Mouse (Mus musculus): ENCODE results near the gene Zfp953. TPM values are rescaled to one million over a fixed set of nuclear protein-coding genes. Genes with fewer than 3 reads are reported as not detected.
A peak's percentile ranks its signal among the peaks of the same experiment; 100 is the strongest.

Gene Zfp953
- polyA plus RNA-seq, 1 experiment: 0.32 TPM

DNA sequence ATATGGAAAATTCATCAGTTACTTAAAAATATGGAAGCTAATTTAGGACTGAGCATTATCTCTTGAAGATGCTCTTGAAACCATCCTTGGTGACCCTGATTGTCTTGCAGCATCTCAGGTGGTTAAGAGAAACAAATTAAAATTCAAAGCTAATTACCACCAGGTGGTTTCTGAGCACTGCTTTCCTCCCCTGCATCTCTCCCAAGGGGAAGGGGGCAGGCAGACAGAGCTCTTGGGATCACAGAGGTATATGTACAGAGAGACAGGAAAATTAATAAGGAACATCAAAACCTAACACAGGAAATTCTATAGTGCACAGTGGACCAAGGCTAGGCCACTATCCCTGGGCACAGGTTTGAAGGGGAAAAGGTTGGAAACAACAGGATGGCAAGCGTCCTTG lies 27.5 kb downstream of the Zfp953 start:
- no peaks in the 10 kb centered on the region; the same call in 1 of the 2 replicates for H3K4me1 ChIP-seq (ENCODE audit: control insufficient read depth, insufficient read depth, insufficient read length)
- no peak overlapping the region for H3K27ac ChIP-seq (ENCODE audit: insufficient read depth, low read length)
- 70% methylated on average over 1 of the region's 1 CpGs for WGBS
- DNase-seq (ENCODE audit: low read depth in 1 of 2, low spot score in 2 of 2): no peak
- TF ChIP-seq CTCF (IDR thresholded peaks at IDR 0.05; ENCODE audit: extremely low read depth, insufficient read depth, insufficient read length, insufficient replicate concordance) (no peak), POLR2A (IDR thresholded peaks at IDR 0.05; ENCODE audit: low read depth, low read length) (no peak)
- peak overlapping the region; percentile 17; the same call in 1 of the 2 replicates for H3K4me3 ChIP-seq (ENCODE audit: extremely low read depth, insufficient read depth, insufficient read length)
- no peaks in the 10 kb centered on the region for H3K36me3 ChIP-seq (ENCODE audit: control insufficient read depth, insufficient read depth, low read length)
- no peaks in the 10 kb centered on the region for H3K27me3 ChIP-seq (ENCODE audit: control insufficient read depth, insufficient read depth, low read length)

DNA sequence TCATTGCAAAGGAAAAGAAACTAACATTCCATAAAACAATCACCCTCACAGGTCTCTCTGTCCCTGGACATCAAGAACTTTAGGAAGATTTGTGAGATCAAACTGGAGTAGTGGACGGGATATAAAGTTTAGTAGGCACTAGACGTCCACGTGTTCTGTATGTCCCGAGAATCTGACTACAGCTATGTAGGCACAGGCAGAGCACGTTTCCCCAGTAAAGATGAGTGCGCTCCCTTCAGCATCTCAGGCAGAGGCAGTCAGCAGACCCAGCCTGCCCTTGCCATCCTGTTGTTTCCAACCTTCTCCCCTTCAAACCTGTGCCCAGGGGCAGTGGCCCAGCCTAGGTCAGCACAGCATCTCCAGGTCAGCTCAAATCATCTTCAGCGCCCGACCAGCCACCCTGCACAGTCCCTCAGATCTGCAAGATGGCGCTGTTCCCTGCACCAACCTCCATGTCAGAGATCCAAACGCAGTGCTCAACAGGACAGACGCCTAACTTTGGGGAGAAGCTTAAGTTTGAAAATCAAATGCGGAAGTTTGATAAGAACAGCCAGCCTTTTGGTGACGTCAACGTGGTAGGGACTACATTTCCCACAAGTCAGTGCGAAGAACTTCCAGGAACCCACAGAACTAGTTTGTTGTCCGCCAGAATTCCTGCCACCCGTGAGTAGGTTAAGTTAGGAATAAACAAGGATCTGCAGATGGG lies 28.2 kb downstream of the Zfp953 start, which contains the start of gene Zfp595:
Zfp595 (minus strand) TSS at position 552 of the 706 bp plus-strand sequence.
- no peak for TF ChIP-seq POLR2A (IDR thresholded peaks at IDR 0.05; ENCODE audit: low read depth, low read length)
- peak; percentile 28; the same call in 1 of the 2 replicates for TF ChIP-seq CTCF (IDR thresholded peaks at IDR 0.05; ENCODE audit: extremely low read depth, insufficient read depth, insufficient read length, insufficient replicate concordance)
- peak; percentile 81 for DNase-seq (ENCODE audit: low read depth in 1 of 2, low spot score in 2 of 2)
- WGBS: 7% methylated on average over 17 of the region's 17 CpGs
- Histone ChIP-seq H3K27me3 (ENCODE audit: control insufficient read depth, insufficient read depth, low read length) (no peaks in the 10 kb centered on the region), H3K4me1 (ENCODE audit: control insufficient read depth, insufficient read depth, insufficient read length) (no peaks in the 10 kb centered on the region; the same call in 1 of the 2 replicates), H3K27ac (ENCODE audit: insufficient read depth, low read length) (peak within 1 kb of the TSS; percentile 65), H3K36me3 (ENCODE audit: control insufficient read depth, insufficient read depth, low read length) (no peaks in the 10 kb centered on the region), H3K4me3 (ENCODE audit: extremely low read depth, insufficient read depth, insufficient read length) (peak within 1 kb of the TSS; percentile 73)

DNA sequence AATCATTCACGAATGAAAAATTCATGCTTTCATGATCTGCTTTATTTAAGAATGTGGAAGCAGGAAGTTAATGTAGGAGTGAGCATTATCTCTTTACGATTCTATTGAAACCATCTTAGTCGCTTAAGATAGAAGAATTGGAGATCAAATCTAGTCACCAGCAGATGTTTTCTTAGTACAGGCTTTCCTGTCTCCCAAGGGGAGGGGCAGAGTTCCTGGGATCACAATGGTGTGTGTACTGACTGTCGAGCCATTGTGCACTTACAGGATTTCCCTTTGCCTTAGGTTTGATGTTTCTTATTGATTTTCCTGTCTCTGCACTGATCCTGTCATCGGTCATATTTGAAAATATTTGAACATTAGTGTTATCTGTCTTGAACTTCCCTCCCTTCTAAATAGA lies 53.7 kb downstream of the Zfp953 start:
- DNase-seq (ENCODE audit: low read depth in 1 of 2, low spot score in 2 of 2): no peak
- Histone ChIP-seq H3K27me3 (ENCODE audit: control insufficient read depth, insufficient read depth, low read length) (no peaks in the 10 kb centered on the region), H3K4me3 (ENCODE audit: extremely low read depth, insufficient read depth, insufficient read length) (peak overlapping the region; percentile 83; the same call in 1 of the 2 replicates), H3K4me1 (ENCODE audit: control insufficient read depth, insufficient read depth, insufficient read length) (no peaks in the 10 kb centered on the region), H3K36me3 (ENCODE audit: control insufficient read depth, insufficient read depth, low read length) (no peaks in the 10 kb centered on the region), H3K27ac (ENCODE audit: insufficient read depth, low read length) (no peak overlapping the region)
- no peak for TF ChIP-seq POLR2A (IDR thresholded peaks at IDR 0.05; ENCODE audit: low read depth, low read length)
- TF ChIP-seq CTCF (IDR thresholded peaks at IDR 0.05; ENCODE audit: extremely low read depth, insufficient read depth, insufficient read length, insufficient replicate concordance): no peak
- WGBS: 14% methylated on average over 5 of the region's 5 CpGs

DNA sequence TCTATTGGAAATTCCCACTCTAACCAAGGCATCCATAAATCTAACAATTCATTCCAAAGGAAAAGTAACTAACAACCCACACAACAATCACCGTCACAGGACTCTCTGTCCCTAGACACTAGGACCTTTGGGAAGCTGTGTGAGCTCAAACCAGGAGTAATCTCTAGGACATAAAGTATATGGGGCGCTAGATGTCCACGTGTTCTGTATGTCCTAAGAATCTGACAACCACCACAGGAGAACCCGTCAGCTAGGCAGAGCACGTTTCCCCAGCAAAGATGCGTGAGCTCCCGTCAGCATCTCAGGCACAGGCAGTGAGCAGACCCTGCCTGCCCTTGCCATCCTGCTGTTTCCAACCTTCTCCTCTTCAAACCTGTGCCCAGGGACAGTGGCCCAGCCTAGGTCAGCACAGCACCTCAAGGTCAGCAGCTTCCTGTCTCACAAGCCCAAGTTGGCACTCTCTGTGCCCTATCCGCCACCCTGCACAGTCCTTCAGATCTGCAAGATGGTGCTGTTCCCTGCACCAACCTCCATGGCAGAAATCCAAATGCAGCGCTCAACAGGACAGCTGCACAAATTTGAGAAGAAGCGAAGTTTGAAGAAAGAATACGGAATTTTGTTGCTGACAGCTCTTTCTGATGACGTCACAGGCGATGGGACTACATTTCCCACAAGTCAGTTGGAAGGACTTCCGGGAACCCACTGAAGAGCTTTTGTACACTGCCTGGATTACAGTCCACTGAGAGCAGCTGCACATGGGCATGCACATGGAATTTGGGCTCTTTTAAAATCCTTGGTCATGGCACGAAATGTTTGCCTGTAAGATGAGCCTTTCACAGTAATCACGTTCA lies 54.4 kb downstream of the Zfp953 start, which contains the start of gene Zfp457:
Zfp457 (minus strand) TSS at position 664 of the 851 bp plus-strand sequence.
- peak; percentile 78 to 83 for DNase-seq (ENCODE audit: low read depth in 1 of 2, low spot score in 2 of 2)
- H3K4me1 ChIP-seq (ENCODE audit: control insufficient read depth, insufficient read depth, insufficient read length): no peaks in the 10 kb centered on the region
- H3K36me3 ChIP-seq (ENCODE audit: control insufficient read depth, insufficient read depth, low read length): no peaks in the 10 kb centered on the region
- peak within 1 kb of the TSS; percentile 83 for H3K4me3 ChIP-seq (ENCODE audit: extremely low read depth, insufficient read depth, insufficient read length)
- H3K27me3 ChIP-seq (ENCODE audit: control insufficient read depth, insufficient read depth, low read length): no peaks in the 10 kb centered on the region
- peak; percentile 69 for TF ChIP-seq POLR2A (IDR thresholded peaks at IDR 0.05; ENCODE audit: low read depth, low read length)
- TF ChIP-seq CTCF (IDR thresholded peaks at IDR 0.05; ENCODE audit: extremely low read depth, insufficient read depth, insufficient read length, insufficient replicate concordance): no peak
- H3K27ac ChIP-seq (ENCODE audit: insufficient read depth, low read length): peak within 1 kb of the TSS; percentile 59
- WGBS: 7% methylated on average over 16 of the region's 16 CpGs

Other genes starting within 250 kb of the Zfp953 start
- 0.13 and 0.18 TPM in 2 replicates for gene Rslcan18, start 244.3 kb downstream of the Zfp953 start, polyA plus RNA-seq (2012; rRNA removed)
- gene Zfp759, start 238.9 kb downstream of the Zfp953 start, polyA plus RNA-seq (2012; rRNA removed): 0.09 and 0.13 TPM in 2 replicates
- gene Rsl1, start 187.4 kb downstream of the Zfp953 start, polyA plus RNA-seq (2012; rRNA removed): 1.0 and 1.8 TPM in 2 replicates
- gene Zfp455, start 166.1 kb downstream of the Zfp953 start, polyA plus RNA-seq (2012; rRNA removed): 0.19 and 0.25 TPM in 2 replicates
- 0.41 TPM in 2 replicates for gene Zfp458, start 82.1 kb downstream of the Zfp953 start, polyA plus RNA-seq (2012; rRNA removed)
- 0.90 and 1.1 TPM in 2 replicates for gene Zfp457, start 54.1 kb downstream of the Zfp953 start, polyA plus RNA-seq (2012; rRNA removed)
- 0.62 and 0.77 TPM in 2 replicates for gene Zfp595, start 28.0 kb downstream of the Zfp953 start, polyA plus RNA-seq (2012; rRNA removed)
- gene Gm28044, start 69 bp downstream of the Zfp953 start, polyA plus RNA-seq (2012; rRNA removed): not detected in 2 replicates
- 0.20 and 0.26 TPM in 2 replicates for gene Gm28041, start 15.1 kb upstream of the Zfp953 start, polyA plus RNA-seq (2012; rRNA removed)
- gene Zfp456, start 15.2 kb upstream of the Zfp953 start, polyA plus RNA-seq (2012; rRNA removed): 0.19 and 0.30 TPM in 2 replicates
- 2.7 and 2.9 TPM in 2 replicates for gene Zfp429, start 39.2 kb upstream of the Zfp953 start, polyA plus RNA-seq (2012; rRNA removed)
- 0.23 and 0.33 TPM in 2 replicates for gene Zfp459, start 60.8 kb upstream of the Zfp953 start, polyA plus RNA-seq (2012; rRNA removed)
- gene Zfp874a, start 91.0 kb upstream of the Zfp953 start, polyA plus RNA-seq (2012; rRNA removed): 0.40 and 1.3 TPM in 2 replicates
- gene Zfp874b, start 123.7 kb upstream of the Zfp953 start, polyA plus RNA-seq (2012; rRNA removed): 1.9 and 2.8 TPM in 2 replicates
- 0.48 and 0.62 TPM in 2 replicates for gene Zfp58, start 139.9 kb upstream of the Zfp953 start, polyA plus RNA-seq (2012; rRNA removed)
- not detected in 2 replicates for gene Gm26965, start 165.5 kb upstream of the Zfp953 start, polyA plus RNA-seq (2012; rRNA removed)
- gene Zfp87, start 165.6 kb upstream of the Zfp953 start, polyA plus RNA-seq (2012; rRNA removed): 8.4 and 13.3 TPM in 2 replicates
- 1.8 and 1.9 TPM in 2 replicates for gene Zfp748, start 193.2 kb upstream of the Zfp953 start, polyA plus RNA-seq (2012; rRNA removed)
- gene Zfp729b, start 249.1 kb upstream of the Zfp953 start, polyA plus RNA-seq (2012; rRNA removed): 0.29 and 0.33 TPM in 2 replicates

All from spleen, adult 2 months (tissue).